Mouse (Mus musculus) gastrocnemius, adult 2 months (tissue): ENCODE results near the gene U2af2. TPM values are rescaled to one million over a fixed set of nuclear protein-coding genes. Genes with fewer than 3 reads are reported as not detected.
"Not testable (repeated sequence)": the region's sequence is repeated elsewhere in the genome, so short reads cannot be mapped to it uniquely, and the experiment has no call there.

Experiments
- DNase-seq: peaks from one replicate; pipeline ENCODE4 v3.0.0; 2022
- H3K27ac ChIP-seq: fragments of 200-600 bp; 2 replicates; pipeline ENCODE4 v1.8.1; 2022; ENCODE audit warnings: mild to moderate bottlenecking
- H3K4me3 ChIP-seq: fragments of 200-600 bp; 2 replicates; pipeline ENCODE4 v1.8.1; 2022; ENCODE audit warnings: mild to moderate bottlenecking, moderate library complexity
- CTCF ChIP-seq: fragments of 200-600 bp; IDR thresholded peaks from 2 replicates; pipeline ENCODE4 v1.8.1; 2022; ENCODE audit warnings: antibody characterized with exemption, mild to moderate bottlenecking, moderate library complexity
- intact Hi-C: fragments of 180-260 bp; cut with DNase I; formaldehyde crosslinking; loops from one replicate; pipeline ENCODE4 v1.15.1; 2025
- total RNA-seq, 2 experiments: library from RNA; stranded (reverse); gene quantifications; 2 replicates each; pipeline ENCODE4 v1.2.3; 2021

Gene U2af2
- total RNA-seq, 2 experiments from 2014 or later, result 50.0 to 51.0 TPM

GRCm38 (mm10) chr7:5060239-5060731 lies 1.7 kb upstream of the U2af2 start:
- peak overlapping the region; percentile 91 for H3K4me3 ChIP-seq
- peak; percentile 78 for TF ChIP-seq CTCF
- peak; percentile 86 for DNase-seq
- peak overlapping the region; percentile 99 for H3K27ac ChIP-seq
- intact Hi-C loops, result loop anchor here (2.0 to 5.0 kb wide), 3 partner anchors 45 to 923 kb away; partner anchors contain the start of genes Fiz1, Gm44973, Leng8 and Zfp524

DNA sequence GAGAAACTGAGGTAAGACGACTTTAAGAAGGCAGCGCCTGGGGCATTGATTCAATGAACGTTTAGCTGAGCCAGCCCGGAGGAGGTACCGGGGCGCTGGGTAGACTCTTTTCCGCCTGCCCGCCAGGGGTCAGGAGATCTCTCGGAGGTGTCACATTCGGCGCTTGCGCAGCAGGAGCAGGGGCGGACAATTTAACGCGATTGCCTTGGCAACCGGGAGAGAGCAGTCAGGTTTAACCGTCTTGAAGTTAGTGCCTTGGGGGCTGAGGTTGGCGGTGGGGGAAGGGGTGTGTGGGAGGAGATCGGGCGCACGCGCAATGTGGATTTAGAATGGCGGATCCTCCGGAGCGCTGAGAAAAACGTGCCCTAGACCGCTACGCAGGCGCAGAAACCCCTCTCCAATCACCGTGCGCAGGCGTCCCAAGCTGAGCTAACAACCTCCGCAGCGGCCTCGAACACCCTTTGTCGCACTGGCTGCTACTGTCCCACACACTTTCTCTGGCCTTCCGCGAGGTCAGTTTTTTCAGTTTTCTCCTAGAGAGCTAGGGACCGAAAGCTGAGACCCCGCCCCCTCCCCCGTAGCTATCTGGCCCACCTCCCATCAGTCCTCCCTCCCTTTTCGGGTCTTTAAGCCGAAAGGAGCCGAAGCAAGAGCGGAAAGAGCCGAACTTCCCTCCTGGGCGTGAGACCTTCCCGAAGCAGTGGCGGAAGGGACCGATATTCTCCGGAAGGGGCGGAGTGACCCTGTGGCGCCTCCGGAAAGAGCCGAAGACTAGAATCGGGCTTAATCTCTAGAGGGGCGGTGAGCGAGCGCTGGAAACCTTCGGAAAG lies 784 bp upstream of the U2af2 start:
- H3K27ac ChIP-seq, result peak overlapping the region; percentile 99
- TF ChIP-seq CTCF, result peak; percentile 76
- intact Hi-C loops, result loop anchor here (2.0 to 5.0 kb wide), 3 partner anchors 46 to 924 kb away; partner anchors contain the start of genes Fiz1, Gm44973, Leng8 and Zfp524
- DNase-seq, result peak; percentile 99
- peak overlapping the region; percentile 91 for H3K4me3 ChIP-seq

DNA sequence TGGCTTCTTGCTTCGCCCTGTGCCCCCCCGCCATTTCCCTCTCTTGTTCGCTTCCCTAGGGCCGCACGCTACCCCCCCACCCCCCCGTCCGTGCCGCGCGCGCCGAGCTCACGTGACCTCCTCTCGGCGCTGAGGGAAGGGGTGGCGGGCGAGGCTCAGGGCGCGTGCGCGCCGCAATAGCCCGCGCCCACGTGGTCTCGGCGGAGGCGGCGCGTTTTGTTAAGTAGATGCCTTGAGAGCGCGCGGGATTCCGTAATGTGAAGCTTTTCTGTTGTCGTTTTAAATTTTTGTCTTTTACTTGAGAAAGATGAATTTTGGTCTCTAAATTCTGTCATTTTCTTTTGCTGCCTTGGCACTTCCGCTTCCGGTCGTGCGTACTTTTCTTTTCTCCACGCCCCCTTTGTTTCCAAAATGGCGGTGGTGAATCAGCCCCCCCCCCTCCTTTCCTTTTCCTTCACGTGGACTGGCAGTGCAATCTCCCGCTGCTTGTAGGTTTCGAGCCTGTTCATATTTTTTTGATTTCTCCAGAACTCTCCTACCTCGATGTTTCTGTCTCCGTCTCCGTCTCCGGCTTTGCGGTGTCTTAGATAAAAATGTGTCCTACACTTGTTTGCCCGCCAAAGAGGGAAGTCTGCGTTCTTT lies 538 bp downstream of the U2af2 start:
- no peak for TF ChIP-seq CTCF
- peak overlapping the region; percentile 91 for H3K4me3 ChIP-seq
- intact Hi-C loops, result loop anchor here (1.0 to 5.0 kb wide), 3 partner anchors 18 to 925 kb away; partner anchors contain the start of genes Epn1 and Leng8
- DNase-seq, result no peak
- peak overlapping the region; percentile 99 for H3K27ac ChIP-seq

- intact Hi-C loops, result loop anchor here (5.0 kb wide), 2 partner anchors 508 to 928 kb away; partner anchors contain the start of gene Leng8
These were observed 2.9 kb downstream of the U2af2 start for GRCm38 (mm10) chr7:5064886-5065285.

DNA sequence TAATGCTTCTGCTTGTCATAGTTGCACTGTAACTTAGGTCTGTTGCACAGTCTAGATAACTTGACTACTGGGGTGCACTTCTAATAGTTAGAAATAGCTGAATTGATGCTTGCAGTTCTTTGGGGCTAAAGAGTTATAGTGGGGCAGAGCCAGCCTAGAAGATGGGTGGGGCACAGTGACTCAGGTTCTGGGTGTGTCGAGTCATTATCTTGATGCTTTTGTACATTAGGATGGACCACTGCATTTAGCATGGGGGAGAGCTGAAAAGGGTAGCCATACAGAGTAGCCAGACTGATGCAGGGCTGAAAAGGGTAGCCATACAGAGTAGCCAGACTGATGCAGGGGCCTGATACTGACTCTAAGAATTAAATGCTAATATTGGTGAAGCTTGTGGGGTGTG lies 11.6 kb downstream of the U2af2 start:
- DNase-seq, result no peak
- TF ChIP-seq CTCF, result no peak
- Histone ChIP-seq H3K4me3 (no peak overlapping the region), H3K27ac (no peak overlapping the region)
- intact Hi-C loops, result no loop called here

More at GRCm38 (mm10) chr7:5064886-5065285, 2.9 kb downstream of the U2af2 start:
- H3K27ac ChIP-seq, result no peak overlapping the region
- no peak overlapping the region for H3K4me3 ChIP-seq
- no peak for DNase-seq
- TF ChIP-seq CTCF, result no peak

DNA sequence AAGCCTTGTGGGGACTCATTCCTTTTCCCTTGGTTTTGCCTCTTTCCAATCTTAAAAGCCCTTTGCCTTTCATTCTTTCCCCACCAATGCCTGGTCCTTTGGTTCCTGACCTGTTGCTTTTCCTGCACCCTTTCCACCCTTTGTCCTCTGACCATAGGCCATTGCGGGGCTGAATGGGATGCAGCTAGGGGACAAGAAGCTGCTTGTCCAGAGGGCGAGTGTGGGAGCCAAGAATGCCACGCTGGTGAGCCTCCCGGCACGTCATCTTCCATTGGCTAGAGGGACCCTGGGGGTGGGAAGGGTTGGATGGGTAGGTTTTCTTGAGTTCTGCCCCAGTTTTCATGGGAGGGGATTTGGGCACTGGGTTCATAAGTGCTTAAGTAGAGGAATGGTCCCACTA lies 13.0 kb downstream of the U2af2 start:
- Histone ChIP-seq H3K4me3 (no peak overlapping the region), H3K27ac (no peak overlapping the region)
- no peak for TF ChIP-seq CTCF
- intact Hi-C loops, result no loop called here
- no peak for DNase-seq

GRCm38 (mm10) chr7:5076931-5077330 lies 15.0 kb downstream of the U2af2 start:
- intact Hi-C loops, result no loop called here
- no peak overlapping the region for H3K4me3 ChIP-seq
- H3K27ac ChIP-seq, result no peak overlapping the region
- DNase-seq, result no peak
- no peak for TF ChIP-seq CTCF

DNA sequence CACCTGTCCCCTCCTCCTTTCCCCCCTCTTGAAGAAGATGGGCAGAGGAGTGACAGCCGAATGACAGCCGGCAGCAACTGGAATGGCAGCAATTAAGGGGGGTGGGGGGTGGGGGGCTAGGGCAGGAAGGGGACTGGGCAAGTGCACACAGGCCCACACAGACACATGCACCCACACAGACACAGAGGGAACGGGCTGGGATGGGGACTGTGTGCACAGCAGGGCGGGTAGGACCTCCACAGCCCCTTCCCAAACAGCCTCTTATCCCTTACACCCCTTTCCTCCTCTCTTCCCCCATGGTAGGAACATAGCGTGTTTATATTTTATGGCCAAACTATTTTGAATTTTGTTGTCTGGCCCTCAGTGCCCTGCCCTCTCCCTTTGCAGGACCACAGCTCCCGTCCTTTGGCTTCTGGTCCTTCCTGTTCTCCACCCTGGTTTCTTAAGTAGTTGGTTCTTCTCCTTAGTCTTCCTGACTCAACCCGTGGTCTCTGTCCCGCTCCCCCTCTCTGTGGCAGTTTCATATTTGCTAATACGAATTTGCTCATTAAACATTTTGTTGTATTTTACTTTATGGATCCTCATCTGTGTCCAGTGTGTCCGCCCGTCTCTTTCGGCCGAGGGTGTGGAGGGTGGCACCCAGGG lies 17.5 kb downstream of the U2af2 start:
- not testable (repeated sequence) for DNase-seq
- Histone ChIP-seq H3K4me3 (peak overlapping the region; percentile 100), H3K27ac (peak overlapping the region; percentile 97)
- intact Hi-C loops, result loop anchor here (1.0 to 2.0 kb wide), 2 partner anchors 17 to 45 kb away; partner anchors contain the start of genes Rasl2-9 and U2af2

DNA sequence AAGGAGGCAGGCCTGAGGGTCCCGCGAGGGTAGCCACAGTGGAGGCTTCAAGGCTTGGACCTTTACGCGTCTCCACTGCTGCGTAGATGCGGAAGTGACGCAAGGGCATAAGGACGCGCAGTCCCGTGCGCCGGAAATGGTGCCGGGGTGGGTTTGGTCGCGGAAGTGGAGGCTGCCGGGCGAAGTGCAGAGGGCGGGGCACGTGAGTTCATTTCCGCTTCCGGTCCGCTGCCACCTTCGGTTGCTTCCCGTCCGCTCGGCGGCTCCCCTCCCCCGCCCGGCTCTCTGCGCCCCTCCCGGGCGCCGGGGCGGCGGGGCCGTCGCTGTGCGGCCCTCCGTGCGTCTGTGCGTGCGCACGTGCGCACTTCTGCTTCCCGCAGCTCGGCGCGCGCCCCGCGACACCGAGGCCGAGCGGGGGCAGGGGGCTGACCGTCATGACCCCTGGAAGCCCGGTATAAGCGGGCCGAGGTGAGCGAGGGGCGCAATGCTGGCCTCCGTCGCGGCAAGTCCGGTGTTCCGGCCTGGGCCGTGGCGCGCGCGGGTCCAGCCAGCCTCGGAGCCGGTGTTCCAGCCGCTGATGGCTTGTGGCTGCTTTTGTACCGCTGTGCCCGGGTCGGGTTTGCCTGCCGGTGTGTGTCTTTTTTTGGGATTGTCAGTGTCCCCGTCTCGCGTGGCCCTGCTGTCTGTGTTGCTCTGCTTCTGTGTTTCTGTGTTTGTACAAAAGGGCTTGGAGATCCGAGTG lies 18.2 kb downstream of the U2af2 start, which contains the start of gene Epn1:
TSS of gene Epn1 (plus strand) at position 226 of the 742 bp plus-strand sequence.
- Histone ChIP-seq H3K27ac (peak within 1 kb of the TSS; percentile 97), H3K4me3 (peak within 1 kb of the TSS; percentile 100)
- peak; percentile 99 for DNase-seq
- TF ChIP-seq CTCF, result no peak
- intact Hi-C loops, result loop anchor here (1.0 to 2.0 kb wide), 2 partner anchors 18 to 45 kb away; partner anchors contain the start of genes Rasl2-9 and U2af2

GRCm38 (mm10) chr7:5080815-5081214 lies 18.9 kb downstream of the U2af2 start:
- H3K27ac ChIP-seq, result peak overlapping the region; percentile 97
- no peak for DNase-seq
- peak overlapping the region; percentile 100 for H3K4me3 ChIP-seq
- intact Hi-C loops, result loop anchor here (1.0 to 2.0 kb wide), 2 partner anchors 19 to 44 kb away; partner anchors contain the start of genes Rasl2-9 and U2af2
- no peak for TF ChIP-seq CTCF

DNA sequence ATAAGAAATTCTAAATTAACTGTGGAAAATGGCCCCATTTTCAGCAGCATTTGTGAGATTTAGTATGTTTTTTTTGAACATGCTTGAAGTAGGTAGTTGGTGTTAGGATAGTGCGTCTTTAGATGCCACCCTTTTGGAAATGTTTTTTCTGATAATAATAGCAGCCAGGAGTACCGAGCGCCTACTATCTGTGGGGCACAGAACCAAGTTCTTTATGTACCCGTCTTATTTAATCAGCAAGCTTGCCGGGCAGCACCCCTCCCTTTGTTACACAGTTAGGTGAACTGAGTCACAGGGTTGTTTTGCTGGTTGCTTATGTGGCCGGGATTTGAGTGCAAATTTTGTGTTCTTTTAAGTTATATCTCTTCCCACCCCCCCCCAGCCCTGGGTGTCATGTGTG lies 19.3 kb downstream of the U2af2 start:
- H3K4me3 ChIP-seq, result peak overlapping the region; percentile 100
- intact Hi-C loops, result loop anchor here (2.0 kb wide), 1 partner anchor 44 kb away; the partner anchor contains the start of gene Rasl2-9
- H3K27ac ChIP-seq, result peak overlapping the region; percentile 97
- no peak for TF ChIP-seq CTCF
- no peak for DNase-seq
